Mouse (Mus musculus): ENCODE measurements around the gene Tnfrsf13c.
"Not testable (repeated sequence)": the region's sequence is repeated elsewhere in the genome, so short reads cannot be mapped to it uniquely, and the experiment has no call there.

Gene Tnfrsf13c

DNA sequence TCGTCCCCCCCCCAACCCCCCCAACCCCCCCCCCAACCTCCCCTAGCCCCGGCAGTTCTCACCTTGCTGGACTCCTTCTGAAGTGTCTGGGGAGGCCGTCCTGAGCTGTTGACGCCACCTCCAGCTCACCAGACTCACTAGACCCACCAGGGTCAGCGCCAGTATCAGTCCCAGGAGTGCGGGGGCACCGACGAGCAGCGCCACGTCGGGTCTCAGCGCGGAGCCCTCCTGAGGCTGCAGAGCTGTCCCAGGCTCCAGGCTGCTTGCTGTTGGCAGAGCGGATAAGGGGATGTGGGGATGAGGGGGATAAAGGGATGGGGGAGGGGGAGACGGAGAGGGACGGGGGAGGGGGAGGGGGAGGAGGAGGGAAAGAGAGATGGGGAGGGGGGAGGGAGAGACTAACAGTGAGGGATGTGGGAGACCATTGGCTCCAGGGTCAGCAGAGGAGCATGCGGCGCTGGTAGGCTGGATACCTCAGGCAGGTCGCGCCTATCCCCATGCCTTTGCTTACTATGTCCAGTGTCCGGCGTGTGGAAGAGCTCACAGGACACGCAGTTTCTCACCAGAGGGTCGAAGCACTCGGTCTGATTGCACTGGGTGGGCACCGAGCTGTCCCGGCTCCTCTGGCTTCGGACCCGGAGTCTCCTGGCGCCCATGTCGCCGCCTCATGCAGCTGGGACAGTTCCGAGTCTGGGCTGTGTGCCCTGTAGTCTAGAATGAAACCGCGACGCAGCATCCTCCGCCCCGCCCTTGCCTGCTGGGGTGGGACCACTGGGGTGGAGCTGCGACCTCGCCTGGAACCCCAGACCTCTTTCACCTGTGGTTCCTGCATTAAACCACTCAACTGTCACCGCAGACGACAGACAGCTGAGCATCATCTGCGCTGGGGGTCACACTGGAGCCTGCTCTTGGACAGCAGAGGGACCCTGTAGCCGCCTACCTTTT, at the start of gene Tnfrsf13c:
Gene Tnfrsf13c, minus strand, starts transcription at position 713 of the 945 bp plus-strand sequence.
- no peak for DNase-seq (ENCODE audit: low spot score)

GRCm38 (mm10) chr15:82272295-82272694, 48.1 kb upstream of the Tnfrsf13c start:
- DNase-seq (ENCODE audit: low spot score): no peak

DNA sequence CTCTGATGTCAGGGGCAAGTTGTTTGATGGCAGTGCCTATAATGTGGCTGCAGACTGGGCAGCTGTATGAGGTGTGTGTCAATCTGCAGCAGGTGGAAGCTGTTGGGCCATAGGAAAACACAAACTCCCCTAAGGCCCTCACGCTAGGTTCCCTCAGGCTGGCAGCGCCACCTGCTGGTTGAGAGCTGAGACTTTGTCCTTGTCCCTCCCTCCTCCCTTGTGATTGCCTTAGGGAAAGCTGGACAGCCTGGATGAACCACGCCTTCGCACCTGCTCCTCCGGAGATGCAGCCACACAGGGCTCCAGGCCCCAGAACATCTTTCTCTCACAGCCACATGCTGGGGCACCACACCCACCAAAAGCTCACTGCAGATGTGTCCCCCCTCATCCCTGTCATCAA, 47.0 kb upstream of the Tnfrsf13c start:
- peak; percentile 37 for DNase-seq (ENCODE audit: low spot score)

- DNase-seq (ENCODE audit: low spot score): no peak
These were observed 44.6 kb upstream of the Tnfrsf13c start for GRCm38 (mm10) chr15:82268783-82269182.

- DNase-seq (ENCODE audit: low spot score): no peak
These were observed 44.0 kb upstream of the Tnfrsf13c start for GRCm38 (mm10) chr15:82268185-82268584.

GRCm38 (mm10) chr15:82266356-82266755, 42.2 kb upstream of the Tnfrsf13c start:
- no peak for DNase-seq (ENCODE audit: low spot score)

DNA sequence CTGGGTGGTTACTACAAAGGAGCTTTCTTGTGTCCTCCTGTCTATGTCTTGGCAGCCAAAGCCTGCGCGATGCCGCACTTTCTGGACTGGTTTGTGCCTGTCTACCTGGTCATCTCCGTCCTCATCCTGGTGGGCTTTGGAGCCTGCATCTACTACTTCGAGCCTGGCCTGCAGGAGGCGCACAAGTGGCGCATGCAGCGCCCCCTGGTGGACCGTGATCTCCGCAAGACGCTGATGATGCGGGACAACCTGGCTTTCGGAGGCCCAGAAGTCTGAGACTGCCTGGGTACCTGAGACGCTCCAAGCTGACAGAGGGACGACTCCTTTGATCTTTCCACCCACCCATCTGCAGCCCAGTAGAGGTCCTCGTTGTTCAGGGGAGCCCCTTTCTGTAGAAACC, 35.3 kb upstream of the Tnfrsf13c start:
- DNase-seq (ENCODE audit: low spot score): no peak

DNA sequence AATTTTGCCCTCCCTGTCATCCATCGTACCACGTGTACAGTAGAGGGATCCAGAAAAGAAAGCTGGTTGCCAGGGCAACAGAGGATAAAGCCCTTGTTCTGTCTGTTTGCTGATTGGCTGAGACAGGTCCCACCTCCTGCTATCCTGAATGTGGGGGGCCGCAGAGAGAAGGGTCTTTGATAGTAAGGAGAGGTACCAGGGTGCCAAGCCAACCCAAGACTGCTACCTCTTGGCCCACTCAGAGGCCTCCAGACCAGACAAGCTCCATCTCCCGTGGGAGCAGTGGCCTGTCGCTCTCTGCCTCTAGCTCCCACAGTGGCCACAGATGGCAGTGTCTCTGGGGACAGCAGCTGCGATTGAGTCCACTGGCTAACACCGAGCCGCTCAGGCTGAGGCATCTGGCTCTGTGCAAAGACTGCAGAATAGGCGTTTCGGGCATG, 31.8 kb upstream of the Tnfrsf13c start:
- no peak for DNase-seq (ENCODE audit: low spot score)

GRCm38 (mm10) chr15:82255248-82255647, 31.1 kb upstream of the Tnfrsf13c start:
- no peak for DNase-seq (ENCODE audit: low spot score)

DNA sequence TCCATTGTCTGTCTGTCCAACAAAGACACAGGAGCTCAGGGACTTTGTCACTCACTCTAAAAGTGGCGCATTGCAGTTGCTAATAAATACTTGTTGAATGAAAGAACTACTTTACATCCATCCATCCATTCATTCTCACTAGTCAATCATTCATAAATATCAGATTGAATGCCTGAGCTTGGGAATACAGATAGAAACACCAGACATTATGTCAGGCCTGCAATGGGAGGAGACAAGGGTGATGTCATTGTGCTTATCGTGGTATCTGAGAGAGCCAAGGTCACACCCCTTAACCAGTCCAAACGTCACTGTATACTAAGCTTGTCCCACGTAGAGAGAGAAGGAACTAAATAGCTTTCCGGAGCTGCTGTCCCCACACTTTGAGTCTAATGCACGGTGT, 27.9 kb upstream of the Tnfrsf13c start, which contains the start of gene 1500009C09Rik:
Gene 1500009C09Rik, plus strand, starts transcription at position 301 of the 400 bp plus-strand sequence.
- DNase-seq (ENCODE audit: low spot score): no peak

- DNase-seq (ENCODE audit: low spot score): no peak
These were observed 27.4 kb upstream of the Tnfrsf13c start for GRCm38 (mm10) chr15:82251579-82251978.

GRCm38 (mm10) chr15:82247131-82247776, 23.1 kb upstream of the Tnfrsf13c start:
- no peak for DNase-seq (ENCODE audit: low spot score)

- not testable (repeated sequence) for DNase-seq (ENCODE audit: low spot score)
These were observed 20.6 kb upstream of the Tnfrsf13c start for GRCm38 (mm10) chr15:82244805-82245161.

DNA sequence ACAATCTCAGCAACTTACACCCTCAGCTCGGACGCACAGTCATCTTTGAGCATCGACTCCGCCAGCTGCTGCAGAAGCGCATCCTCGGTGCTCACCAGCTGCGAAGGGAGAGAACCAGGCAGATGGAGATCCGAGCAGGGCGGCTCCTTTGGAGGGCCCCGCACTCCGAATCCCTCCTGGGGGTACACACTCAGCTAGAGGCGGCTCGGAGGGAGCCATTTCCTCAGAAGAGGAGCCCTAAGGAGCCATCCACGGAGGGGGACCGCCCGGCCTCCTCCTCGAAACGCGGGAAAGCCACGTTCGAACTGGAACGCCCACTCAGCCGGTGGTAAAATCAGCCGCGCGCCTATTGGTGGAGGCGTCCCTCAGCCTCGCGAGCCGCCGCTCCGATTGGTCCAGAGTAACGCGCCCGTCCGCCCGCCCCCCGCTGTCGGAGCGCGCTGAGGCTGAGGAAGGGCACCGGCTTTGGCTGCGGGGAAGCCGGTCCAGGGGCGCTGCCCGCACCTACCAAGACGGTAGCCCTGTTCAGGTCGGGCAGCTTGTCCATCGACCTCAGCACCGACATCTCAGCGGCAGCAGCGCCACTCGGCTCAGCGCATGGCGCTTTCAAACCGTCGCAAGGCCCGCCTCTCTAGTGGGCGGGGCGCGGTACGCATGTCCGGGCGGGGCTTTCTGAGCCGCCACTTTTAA, 20.1 kb upstream of the Tnfrsf13c start, which contains the start of gene Cenpm:
Gene Cenpm, minus strand, starts transcription at position 634 of the 690 bp plus-strand sequence.
- DNase-seq (ENCODE audit: low spot score): peak; percentile 87

DNA sequence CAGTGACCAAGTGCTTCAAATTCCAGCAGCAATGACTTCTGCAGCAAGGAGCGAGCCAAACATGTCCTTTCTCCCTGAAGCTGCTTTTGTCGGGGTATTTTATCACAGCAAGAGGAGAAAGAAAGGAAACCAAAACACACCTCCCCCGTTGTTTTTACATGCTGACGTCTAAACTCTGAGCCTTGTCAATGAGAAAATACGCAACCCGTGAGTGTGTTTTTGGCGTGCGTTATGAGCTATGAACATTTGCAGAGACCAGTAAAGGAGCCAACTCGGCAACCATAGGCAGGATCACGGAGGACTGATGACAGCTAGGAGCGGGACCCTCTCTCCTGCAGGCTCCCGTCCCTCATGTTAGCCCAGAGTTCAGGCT, 19.6 kb upstream of the Tnfrsf13c start:
- no peak for DNase-seq (ENCODE audit: low spot score)

GRCm38 (mm10) chr15:82243311-82243710, 19.1 kb upstream of the Tnfrsf13c start:
- DNase-seq (ENCODE audit: low spot score): no peak

GRCm38 (mm10) chr15:82236565-82236964, 12.4 kb upstream of the Tnfrsf13c start:
- DNase-seq (ENCODE audit: low spot score): peak; percentile 66

DNA sequence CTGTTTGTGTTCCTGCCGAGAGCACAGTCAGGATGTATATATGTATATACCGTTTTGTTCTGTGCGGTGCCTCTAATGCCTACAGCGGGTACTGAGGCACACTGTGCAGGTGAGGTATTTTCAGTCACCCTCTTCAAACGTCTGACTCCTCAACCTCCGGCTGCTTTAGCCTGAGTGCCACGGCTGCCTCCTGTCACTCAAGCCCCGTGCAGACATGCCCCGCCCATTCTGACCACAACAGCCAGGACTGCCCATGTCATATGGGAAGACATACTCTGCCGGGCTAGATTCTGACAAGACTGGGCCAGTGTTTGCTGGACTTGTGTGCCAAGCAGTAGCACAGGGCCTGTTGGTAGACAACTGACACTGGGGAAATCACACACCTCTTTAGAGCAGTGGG, 11.5 kb upstream of the Tnfrsf13c start:
- DNase-seq (ENCODE audit: low spot score): no peak

- no peak for DNase-seq (ENCODE audit: low spot score)
These were observed 8.5 kb upstream of the Tnfrsf13c start for GRCm38 (mm10) chr15:82232651-82233050.

- DNase-seq (ENCODE audit: low spot score): no peak
These were observed 7.6 kb upstream of the Tnfrsf13c start for GRCm38 (mm10) chr15:82231591-82232378.

DNA sequence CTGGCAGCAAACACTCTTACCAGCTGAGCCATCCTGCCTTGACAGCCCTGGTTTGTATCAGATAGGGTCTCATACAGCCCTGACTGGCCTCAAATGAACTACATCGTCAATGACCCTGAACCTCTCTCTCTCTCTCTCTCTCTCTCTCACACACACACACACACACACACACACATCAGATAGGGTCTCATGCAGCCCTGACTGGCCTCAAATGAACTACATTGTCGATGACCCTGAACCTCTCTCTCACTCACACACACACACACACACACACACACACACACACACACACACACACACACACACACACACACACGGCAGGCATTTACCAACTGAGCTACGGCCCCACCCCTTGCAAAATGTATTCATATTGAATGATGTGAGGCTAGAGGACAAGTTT, 6.9 kb upstream of the Tnfrsf13c start:
- DNase-seq (ENCODE audit: low spot score): no peak
